Mouse (Mus musculus) spleen, postnatal 4 days (tissue): ENCODE data around the gene H2al1m.
"Not testable (repeated sequence)": the region's sequence is repeated elsewhere in the genome, so short reads cannot be mapped to it uniquely, and the experiment has no call there.

Experiments used
- DNase-seq, 2 experiments: peaks; one replicate each; pipeline ENCODE4 v3.0.0; 2022; ENCODE audit warnings: low spot score in 2 of 2

The H2al1m gene

DNA sequence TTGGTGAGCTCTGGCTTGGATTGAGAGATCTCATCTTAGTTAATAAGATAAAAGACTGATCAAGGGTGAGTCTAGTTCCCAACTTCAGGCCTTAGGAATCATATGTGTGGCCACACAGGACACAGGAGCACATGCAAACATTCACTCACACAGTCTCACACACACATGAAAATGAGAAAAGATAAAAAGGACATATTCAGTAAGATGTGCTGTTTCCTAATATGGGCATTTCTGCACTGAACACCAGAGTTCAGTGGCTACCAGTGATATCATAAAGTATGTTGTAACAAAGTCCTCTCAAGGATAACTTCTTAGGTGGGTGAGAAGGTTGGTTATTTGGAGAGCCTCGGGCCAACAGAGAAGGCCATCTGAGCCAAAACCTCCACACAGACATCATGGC is at the start of gene H2al1m:
Gene H2al1m (plus strand): TSS at position 301 of the 400 bp plus-strand sequence.
- not testable (repeated sequence) for DNase-seq

DNA sequence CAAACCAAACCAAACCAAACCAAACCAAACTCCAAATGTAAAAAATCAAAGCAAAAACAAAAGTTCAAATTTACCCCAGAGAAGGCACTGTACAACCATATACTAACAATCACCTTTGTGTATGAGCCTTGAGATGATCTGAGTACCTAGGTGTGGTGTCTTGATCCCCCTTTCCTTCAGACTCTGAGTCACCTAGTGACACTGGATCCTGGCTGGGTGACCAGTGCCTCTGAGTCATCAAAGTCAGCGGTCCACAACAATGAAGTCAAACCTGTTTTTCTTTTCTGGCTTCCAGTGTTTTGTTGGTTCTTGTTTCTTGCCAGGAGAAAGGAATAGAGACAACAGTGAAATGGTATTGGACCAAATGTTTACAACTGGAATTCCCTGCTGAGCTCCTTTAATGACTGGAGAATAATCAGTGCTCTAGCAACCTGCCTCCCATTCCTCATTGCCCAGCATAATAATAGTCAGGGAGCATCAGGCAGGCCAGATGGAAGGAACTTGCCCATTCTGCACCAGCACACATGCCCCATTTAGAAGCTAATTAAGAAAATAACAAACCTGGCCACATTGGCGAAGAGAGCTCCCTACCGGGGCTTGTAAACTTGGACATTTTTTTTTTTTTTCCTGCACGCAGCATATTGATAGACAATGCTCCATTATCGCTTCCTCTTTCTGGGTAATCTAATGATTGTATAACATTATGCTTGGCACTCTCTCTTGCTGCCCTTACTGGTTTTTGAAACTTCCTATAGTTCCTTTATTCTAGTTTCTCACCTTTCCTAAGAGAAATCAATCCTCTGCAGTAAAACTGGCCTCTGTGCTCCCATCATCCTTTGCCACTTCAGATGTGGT is 42.6 kb upstream of the H2al1m start:
- no peak for DNase-seq

DNA sequence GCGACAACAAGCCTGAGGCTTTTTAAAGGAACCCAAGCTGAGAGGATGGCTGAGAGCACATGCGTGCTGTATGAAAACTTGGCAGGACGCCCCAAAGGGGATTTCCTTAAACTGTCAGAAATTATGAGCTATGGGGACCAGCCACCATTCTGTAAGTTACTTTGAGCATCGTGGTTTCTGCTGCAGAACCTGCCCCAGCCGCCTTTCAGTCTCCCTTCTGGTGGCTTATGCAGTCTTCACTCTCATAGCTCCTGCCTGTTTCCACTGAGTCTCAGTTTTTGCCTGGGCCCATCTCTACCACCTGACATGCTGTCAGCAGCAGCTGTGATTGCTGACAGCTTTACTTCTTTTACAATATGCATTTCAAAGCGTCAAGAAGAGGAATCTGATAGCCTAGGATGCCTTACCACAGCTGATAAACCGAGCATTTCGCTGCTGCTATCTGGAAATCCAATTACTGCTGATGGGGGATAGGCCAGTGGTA is 40.1 kb upstream of the H2al1m start:
- no peak for DNase-seq

DNA sequence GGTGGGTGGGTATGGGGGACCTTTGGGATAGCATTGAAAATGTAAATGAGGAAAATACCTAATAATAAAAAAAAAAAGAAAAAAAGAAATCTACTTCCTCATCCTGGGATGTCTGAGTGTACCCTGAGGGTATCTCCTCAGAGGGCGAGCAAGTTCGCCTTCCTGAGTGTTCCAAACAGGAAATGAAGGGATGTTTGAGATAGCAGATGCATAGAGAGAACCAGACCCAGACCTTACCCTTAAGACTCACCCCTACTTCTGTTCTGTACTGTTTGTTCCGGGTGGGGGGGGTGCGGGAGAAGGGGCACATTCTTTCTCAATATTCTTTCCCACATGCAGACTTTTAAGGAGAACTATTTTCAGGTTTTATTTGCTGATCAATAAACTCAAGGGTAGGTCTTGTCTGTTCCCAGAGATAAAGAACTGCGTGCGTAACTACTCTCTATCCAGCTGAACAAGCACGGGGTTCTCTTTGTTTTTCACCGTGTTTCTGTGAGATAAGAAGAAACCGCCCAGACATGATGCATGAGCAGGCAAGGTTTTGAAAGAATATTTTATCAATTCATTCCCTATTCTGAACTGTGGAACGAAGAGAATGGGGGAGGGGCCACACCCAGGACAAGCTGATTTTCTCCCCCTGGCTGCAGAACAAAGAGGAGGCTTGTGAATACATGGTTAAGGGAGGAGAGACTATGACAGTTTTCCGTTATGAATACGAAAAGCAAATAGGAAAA is 38.8 kb upstream of the H2al1m start:
- DNase-seq, result peak; percentile 32 to 62

DNA sequence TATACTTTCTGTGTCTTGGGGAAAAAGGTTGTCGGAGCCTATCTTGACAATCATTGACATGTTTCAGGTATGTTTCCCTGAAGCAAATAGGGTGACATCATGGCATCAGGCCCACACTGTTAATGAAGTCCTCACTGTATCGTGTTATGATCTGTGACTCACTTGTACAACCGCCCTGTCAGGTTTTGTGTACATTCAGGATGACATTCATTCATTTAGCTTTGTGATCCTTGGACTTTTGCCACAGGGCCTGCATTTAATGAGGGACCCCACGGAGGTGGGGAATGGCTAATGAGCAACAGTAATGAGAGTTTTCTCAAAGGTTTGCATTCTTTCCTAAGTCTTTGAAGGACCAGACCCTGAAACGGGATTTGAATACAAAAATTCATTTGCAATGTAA is 34.7 kb upstream of the H2al1m start:
- no peak for DNase-seq

DNA sequence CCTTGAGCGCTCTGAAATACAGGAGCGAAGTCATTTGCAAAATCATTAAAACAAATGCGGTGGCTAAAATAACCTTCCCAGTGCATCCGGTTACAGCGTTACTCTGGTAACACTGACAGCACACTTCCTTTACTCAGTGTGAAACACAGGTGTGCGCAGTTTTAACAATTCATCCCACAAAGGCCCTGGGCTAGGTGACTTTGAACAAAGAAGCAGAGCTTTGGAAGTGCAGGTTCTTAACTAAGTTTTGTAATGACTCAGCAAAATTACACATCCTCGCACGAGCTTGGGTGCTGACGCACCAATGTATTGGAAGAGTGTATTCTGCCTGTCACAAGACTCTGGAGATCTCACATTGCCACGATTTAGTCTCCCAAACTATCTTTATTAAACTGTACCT is 29.6 kb upstream of the H2al1m start:
- no peak for DNase-seq

DNA sequence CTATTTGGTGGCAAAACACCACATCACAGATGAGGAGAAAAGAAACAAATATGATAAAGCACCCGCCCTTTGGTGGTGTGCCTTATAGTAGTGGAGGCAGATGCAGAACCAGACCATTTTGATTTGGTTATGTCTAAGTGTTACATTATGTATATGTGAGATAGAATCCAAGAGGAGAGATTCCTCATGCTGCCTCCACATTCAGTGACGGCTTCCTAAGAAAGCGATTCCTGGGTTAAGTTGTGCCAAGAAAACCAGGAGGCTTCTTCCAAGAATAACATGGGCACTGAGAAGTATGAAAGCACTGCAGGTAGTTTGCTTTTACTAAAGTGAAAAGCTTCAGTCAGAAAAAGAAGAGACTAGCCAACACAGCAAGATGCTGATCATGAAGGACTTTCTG is 28.7 kb upstream of the H2al1m start:
- DNase-seq, result no peak

DNA sequence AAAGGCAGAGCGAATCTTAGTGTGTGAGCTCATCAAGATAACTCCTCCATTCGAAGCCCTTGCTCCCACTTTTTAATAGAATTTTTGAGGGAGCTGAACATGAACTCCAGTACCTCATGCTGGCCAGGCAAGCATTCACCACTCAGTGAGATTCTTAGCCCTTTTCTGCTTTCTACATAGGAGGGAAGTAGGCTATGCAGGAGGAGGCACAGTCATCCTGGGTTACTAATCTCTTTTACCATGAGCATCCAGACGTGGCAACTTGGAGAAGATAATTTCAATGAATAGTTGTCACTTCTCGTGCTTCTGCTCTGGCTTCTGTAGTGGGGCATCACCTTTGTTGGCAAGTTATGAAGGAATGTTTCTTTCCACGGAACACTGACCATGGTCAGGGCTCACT is 26.8 kb upstream of the H2al1m start, which contains the start of gene Gm14862:
Gene Gm14862 (minus strand): TSS at position 134 of the 400 bp plus-strand sequence.
- DNase-seq, result no peak

DNA sequence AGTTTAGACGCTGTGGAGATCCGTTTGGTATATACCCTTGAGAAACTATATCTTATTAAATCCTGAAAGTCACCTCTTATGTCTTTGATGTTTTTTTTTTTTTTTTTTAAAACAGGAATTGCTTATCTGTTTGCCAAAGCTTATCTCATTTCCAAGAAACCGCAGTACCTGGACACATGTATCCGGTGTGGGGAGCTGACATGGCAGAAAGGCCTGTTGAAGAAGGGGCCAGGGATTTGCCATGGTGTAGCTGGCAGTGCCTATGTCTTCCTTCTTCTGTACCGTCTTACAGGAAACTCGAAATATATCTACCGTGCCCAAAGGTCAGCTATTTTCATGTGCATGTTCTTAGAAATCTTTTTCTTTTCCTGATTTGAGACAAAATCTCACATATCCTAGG is 25.7 kb upstream of the H2al1m start:
- DNase-seq, result no peak

DNA sequence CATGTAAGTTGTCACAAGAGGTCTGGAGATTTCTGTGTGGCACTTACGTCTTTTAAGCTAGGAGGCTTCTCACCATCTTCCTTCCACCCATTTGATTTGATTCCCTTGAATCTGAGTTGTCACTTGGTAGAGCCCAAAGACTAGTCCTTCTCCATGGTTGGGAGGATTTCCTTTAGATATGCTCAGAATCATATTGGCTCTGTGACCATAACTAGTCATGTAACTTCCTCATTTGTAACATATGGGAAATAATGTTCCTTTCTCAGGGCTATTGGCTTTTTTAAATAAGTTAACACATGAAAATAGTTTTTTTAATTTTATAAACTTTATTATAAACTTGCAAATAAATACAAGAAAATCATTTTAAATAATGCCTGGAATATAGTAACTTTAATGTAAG is 24.3 kb upstream of the H2al1m start:
- DNase-seq, result no peak

DNA sequence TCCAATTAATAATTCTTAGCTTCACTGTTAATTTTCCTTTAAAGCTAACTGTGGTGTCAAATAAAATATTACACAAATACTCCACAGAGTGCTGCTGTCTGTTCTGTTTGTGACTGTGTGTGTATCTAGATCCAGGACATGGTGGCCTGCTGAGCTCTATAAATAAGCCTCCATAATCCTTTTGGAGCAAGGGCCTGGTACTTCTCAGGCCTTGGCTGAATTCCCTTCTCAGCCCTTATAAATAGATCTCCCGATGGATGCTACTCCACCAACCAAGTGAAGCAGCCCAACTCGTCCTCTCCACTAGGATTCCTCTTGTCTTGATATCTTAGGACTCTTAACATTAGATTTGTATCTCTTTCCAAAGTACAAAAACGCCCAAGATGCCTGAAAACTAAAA is 12.5 kb upstream of the H2al1m start:
- DNase-seq, result no peak

DNA sequence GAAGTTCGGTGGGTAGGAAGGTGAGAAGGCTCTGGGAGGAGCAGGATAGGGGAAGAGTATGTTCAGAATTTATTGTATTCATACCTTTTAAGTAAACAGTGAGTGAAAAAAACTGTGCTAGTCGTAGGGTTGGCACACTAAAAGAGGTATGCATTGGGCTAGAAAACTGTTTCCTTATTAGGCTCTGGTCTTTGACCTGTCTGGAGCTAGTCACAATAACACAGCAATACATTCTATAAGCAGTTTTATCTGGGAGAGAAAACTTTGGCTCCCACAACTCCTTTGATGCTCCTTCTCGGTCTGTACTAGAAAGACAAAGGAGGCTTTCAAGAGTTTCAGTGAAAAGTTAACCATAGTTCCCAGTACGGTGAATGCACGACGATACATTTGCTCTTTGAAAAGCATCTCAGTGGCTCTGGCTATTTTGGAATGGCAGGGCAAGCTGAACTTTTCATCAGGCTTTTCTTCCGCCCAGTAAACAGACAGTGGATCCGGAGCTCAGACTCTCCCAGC is 11.6 kb upstream of the H2al1m start:
- DNase-seq, result no peak

DNA sequence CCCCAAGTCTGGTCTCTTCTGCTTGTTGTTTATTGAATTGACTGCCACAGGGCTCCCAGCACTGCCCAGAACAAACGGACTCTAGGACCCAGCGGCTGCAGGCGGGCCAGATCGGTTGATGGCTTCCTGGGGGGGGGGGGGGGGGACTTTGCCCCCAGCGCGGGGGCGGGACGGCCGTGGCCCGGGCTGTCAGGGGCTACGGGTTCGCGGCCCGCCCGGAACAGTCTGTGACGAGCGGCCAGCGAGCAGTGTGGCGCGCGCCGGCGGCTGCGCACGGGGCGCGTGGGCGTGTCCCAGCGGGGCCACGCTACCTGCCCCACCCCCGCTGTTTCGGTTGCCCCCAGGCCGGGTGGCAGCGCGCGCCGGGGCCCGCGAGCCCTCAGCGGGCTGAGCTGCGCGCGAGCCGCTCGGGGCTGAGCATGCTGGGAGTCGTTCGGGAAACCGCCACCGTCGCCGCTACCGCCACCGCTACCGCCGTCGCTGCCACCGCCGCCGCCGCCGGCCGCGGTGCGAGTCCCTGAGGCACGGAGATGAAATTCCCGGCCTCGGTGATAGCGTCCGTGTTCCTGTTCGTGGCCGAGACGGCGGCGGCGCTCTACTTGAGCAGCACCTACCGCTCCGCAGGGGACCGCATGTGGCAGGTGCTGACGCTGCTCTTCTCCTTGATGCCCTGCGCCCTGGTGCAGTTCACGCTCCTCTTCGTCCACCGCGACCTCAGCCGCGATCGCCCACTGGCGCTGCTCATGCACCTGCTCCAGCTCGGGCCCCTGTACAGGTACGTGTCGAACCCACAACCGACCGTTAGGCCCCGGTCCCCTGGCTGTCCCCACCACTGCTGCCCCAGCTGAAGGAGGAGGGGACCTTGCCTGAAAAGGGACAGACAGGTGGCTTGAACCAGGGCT is 10.9 kb upstream of the H2al1m start, which contains the start of gene Xk:
Gene Xk (plus strand): TSS at position 297 of the 902 bp plus-strand sequence.
- peak; percentile 75 to 86 for DNase-seq

DNA sequence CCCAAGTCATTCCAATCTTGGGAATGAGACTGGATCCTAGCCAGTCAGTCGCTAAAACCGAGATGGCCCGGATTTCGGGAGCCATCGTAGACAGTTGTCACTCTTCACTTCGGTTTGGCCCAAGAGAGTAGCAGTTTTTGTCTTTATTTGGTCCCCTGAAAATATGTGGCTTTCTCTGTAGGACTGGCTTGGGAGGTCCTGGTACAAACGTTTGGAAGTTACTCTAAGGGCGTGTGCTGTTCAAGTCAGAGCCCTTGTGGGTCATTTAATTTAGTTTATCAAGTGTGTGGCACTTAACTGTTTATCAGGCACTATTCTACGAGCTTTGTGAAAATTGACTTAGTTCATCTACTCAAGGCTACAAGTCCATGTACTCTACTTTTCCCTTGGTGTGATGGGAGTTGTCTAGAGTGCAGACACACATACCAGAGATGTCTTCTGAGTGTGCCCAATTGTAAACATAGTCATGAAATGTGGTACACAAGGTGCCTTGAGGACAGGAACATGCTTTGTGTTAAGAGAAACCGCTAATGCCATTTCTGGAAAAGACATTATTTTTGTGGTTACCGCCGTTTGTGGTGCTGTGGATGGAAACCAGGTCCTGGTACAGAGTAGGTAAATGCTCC is 10.1 kb upstream of the H2al1m start:
- DNase-seq, result no peak

DNA sequence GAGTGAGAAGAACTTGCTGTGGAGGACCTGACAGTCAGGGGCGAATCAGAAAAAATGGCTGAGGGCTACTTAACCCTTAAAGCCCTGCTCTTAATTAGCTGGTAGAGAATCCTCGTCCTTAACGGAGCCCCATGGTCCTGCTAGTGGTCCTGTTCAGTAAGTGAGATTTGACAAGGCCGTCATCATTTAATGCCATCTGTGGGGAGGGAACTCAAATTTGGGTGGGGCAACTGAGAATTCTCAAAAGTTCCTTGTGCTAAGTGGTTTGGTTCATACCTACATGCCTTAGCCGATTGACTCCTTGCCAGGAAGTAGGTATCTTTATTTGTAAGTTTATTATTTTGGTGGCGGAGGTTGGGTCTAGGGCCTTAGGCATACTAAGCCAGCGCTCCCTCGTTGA is 9.2 kb upstream of the H2al1m start:
- peak in 1 of 2 experiments; percentile 22 for DNase-seq

DNA sequence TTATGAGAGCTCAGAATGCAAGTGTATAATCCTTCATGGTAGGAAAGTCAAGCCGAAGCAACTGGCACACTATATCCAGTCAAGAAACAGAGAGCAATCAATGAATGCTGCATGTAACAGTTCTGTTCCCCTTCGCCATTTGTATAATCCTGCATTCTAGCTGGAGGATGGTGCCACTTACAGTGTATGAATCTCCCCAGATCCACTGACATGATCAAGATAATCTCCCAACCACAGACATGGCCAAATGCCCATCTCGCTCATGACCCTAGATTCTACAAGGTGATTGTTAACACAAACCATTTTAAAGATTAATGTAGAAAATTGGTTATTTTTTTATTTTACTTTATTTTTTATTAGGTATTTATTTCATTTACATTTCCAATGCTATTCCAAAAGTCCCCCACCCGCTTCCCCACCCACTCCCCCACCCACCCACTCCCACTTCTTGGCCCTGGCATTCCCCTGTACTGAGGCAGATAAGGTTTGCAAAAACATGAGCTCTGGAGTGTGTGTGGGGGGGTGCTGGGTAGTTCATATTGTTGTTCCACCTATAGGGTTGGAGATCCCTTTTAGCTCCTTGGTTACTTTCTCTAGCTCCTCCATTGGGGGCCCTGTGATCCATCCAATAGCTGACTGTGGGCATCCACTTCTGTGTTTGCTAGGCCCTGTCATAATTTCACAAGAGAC is 9.7 kb downstream of the H2al1m start:
- DNase-seq, result not testable (repeated sequence)

DNA sequence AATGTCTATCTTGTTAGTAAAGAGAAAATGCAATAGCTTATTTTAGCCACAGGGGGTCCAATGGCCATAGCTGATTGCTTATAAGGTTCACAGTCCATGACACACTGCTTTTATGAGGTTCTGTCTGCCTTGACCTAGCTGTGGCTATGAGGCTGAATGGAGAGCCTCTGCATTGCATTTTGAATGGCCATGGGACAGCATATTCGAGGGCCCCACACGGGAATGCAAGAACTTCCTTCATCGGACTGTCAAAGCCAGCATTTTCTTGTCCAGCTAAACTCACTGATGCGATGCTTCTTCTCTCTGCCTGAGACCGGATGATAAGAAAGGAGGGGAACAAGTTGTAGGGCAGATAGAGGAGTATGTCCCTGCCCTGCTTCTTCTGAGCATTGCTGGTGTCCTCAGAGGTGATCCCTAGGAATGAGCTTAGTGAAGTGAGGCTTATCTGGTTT is 14.9 kb downstream of the H2al1m start:
- DNase-seq, result peak; percentile 40 to 64

DNA sequence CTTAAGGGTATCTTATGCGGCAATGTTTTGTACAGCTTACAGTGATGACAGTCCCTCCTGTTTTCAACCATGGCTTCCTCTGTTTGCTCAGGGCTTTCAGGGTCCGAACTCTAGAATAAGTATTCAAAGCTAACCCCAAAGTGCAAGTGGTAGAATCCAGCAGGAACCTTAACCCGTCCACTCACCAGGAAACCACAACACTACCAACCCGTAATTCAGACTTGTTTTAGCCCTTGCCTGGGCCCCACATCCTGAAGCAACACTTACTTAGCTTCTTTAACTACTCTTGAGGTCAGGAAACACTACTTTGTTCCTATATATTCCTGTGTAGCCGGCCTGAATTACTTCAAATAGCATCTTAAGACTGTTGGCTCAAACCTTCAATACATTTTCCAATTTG is 19.2 kb downstream of the H2al1m start:
- DNase-seq, result no peak

DNA sequence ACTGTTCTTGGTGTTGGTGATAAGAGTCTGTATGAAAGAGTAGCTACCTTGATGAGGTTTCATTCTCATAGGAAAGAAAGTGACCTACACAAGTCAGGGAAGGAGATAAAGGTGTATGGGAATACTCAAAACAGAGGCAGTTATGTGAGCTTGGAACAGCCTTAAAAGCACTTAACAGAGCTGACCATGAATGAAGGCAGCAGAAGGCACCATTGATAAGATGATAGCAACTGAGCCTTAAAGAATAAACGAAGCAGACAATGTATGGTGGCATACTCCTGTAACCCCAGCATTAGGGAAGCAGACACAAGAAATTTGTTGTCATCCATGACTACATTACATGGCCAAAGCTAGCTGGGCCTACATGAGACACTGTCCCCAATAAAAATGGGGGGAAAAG is 19.9 kb downstream of the H2al1m start:
- no peak for DNase-seq

DNA sequence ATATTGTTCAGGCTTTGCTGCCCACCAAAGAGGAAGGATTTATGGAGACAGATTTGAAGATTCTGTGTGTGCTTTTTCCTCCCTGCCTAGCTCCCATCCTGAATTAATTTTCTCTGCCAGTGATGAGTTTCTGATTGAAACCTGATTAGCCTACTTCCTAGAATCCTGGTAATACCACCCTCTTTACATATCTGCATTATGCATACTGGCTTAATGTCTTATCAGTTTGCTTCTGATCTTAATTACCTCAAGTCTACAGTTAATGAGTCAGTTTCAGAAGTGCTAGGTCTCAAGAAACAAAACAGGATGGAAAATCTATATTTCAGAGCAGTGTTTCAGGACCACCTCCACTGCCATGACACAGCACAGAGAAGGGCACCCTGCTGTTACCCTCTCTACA is 32.9 kb downstream of the H2al1m start:
- not testable (repeated sequence) for DNase-seq
